Mouse (Mus musculus) limb, embryonic 14.5 days (tissue): ENCODE measurements around the gene Msl1. TPM values are rescaled to one million over a fixed set of nuclear protein-coding genes. Genes with fewer than 3 reads are reported as not detected.

Experiments used
- ATAC-seq: fragments of 200-750 bp; cut with Nextera tagmentation; 2 replicates; pipeline ENCODE4 v1.8.0; 2017; ENCODE audit warnings: low read depth, moderate number of reproducible peaks, moderate TSS enrichment; ENCODE audit not compliant: low FRiP score
- DNase-seq: peaks from one replicate; pipeline ENCODE4 v3.0.0-alpha.2; 2015; ENCODE audit warnings: low spot score
- H3K27ac ChIP-seq: fragments of 300-500 bp; sonication (generic); replicated peaks from 2 replicates; pipeline ENCODE4 v1.5.1; 2014; ENCODE audit warnings: low read depth, mild to moderate bottlenecking, low read length, moderate library complexity, mixed read lengths
- H3K27me3 ChIP-seq: fragments of 300-500 bp; sonication (generic); 2 replicates; pipeline ENCODE4 v1.6.1; 2014; ENCODE audit warnings: low read length, mixed read lengths; ENCODE audit not compliant: control insufficient read depth, insufficient read depth
- H3K36me3 ChIP-seq: fragments of 300-500 bp; sonication (generic); 2 replicates; pipeline ENCODE4 v1.6.1; 2014; ENCODE audit warnings: mild to moderate bottlenecking, low read length, moderate library complexity, mixed read lengths; ENCODE audit not compliant: control insufficient read depth, insufficient read depth
- H3K4me1 ChIP-seq: fragments of 300-500 bp; sonication (generic); 2 replicates; pipeline ENCODE4 v1.6.1; 2014; ENCODE audit warnings: antibody characterized with exemption, low read length, mixed read lengths; ENCODE audit not compliant: control insufficient read depth, insufficient read depth
- H3K4me2 ChIP-seq: fragments of 300-500 bp; sonication (generic); replicated peaks from 2 replicates; pipeline ENCODE4 v1.6.1; 2014; ENCODE audit warnings: low read depth, mild to moderate bottlenecking, low read length, moderate library complexity; ENCODE audit not compliant: severe bottlenecking
- H3K4me3 ChIP-seq: fragments of 300-500 bp; sonication (generic); replicated peaks from 2 replicates; pipeline ENCODE4 v1.5.1; 2014; ENCODE audit warnings: low read length
- H3K9ac ChIP-seq: fragments of 300-500 bp; sonication (generic); 2 replicates; pipeline ENCODE4 v1.6.1; 2014; ENCODE audit warnings: mild to moderate bottlenecking, low read depth, low read length, moderate library complexity; ENCODE audit not compliant: severe bottlenecking
- H3K9me3 ChIP-seq: fragments of 300-500 bp; sonication (generic); 2 replicates; pipeline ENCODE4 v1.6.1; 2016; ENCODE audit warnings: low read length; ENCODE audit not compliant: control insufficient read depth
- POLR2A ChIP-seq: fragments of 200-500 bp; IDR thresholded peaks from 2 replicates; pipeline ENCODE4 v1.8.0; 2012; ENCODE audit warnings: inconsistent platforms, mild to moderate bottlenecking, moderate library complexity, borderline replicate concordance; ENCODE audit not compliant: insufficient read depth, insufficient read length; ENCODE audit errors: extremely low read depth
- WGBS: fragments of 180-500 bp; shearing (Covaris S2); extraction: QIAGEN DNeasy Blood & Tissue Kit; methylation state at CpG from one replicate; pipeline ENCODE4 v1.1.7; 2014; 5-methylcytosine and 5-hydroxymethylcytosine counted together
- polyA plus RNA-seq, 2 experiments: library from polyadenylated mRNA; depleted of rRNA in 1 of 2; stranded (reverse) in 1 of 2; unstranded in 1 of 2; fragments of >200 nt; fragmentation: Nextera tagmentation in 1 of 2; extraction: Ambion mirVana in 1 of 2; gene quantifications; 2 replicates each; pipeline versions ENCODE4 v1.2.1 to v1.2.3; 2012 to 2014

Gene Msl1
- polyA plus RNA-seq, 2 experiments, result 19.8 to 81.1 TPM

- no peaks in the 10 kb centered on the region for H3K9me3 ChIP-seq
- no peak for ATAC-seq
- no peak overlapping the region for H3K9ac ChIP-seq
Observed at GRCm38 (mm10) chr11:98835296-98835695, 40.0 kb downstream of the Msl1 start.

GRCm38 (mm10) chr11:98835725-98836124 is 40.4 kb downstream of the Msl1 start:
- no peak for DNase-seq
- Histone ChIP-seq H3K27ac (no peak overlapping the region), H3K9ac (no peak overlapping the region), H3K4me1 (peaks cover 4% of the 10 kb centered on the region), H3K4me3 (no peak overlapping the region), H3K27me3 (no peaks in the 10 kb centered on the region), H3K4me2 (no peak overlapping the region), H3K36me3 (peaks cover 43% of the 10 kb centered on the region), H3K9me3 (no peaks in the 10 kb centered on the region)
- ATAC-seq, result no peak
- TF ChIP-seq POLR2A, result no peak
- 60% methylated on average over 3 of the region's 3 CpGs for WGBS

More at GRCm38 (mm10) chr11:98835296-98835695, 40.0 kb downstream of the Msl1 start:
- Histone ChIP-seq H3K4me2 (no peak overlapping the region), H3K27me3 (no peaks in the 10 kb centered on the region), H3K4me1 (peaks cover 4% of the 10 kb centered on the region), H3K36me3 (peaks cover 46% of the 10 kb centered on the region), H3K4me3 (no peak overlapping the region), H3K27ac (no peak overlapping the region)
- no peak for DNase-seq
- WGBS, result 48% methylated on average over 5 of the region's 5 CpGs
- no peak for TF ChIP-seq POLR2A

GRCm38 (mm10) chr11:98836128-98836527 is 40.8 kb downstream of the Msl1 start:
- TF ChIP-seq POLR2A, result no peak
- Histone ChIP-seq H3K27ac (no peak overlapping the region), H3K27me3 (no peaks in the 10 kb centered on the region), H3K4me2 (peak overlapping the region; percentile 95), H3K9ac (peak overlapping the region; percentile 77; the same call in 1 of the 2 replicates), H3K36me3 (peaks cover 39% of the 10 kb centered on the region), H3K9me3 (no peaks in the 10 kb centered on the region), H3K4me1 (peaks cover 4% of the 10 kb centered on the region), H3K4me3 (peak overlapping the region; percentile 81; the same call in 1 of the 2 replicates)
- ATAC-seq, result no peak
- 28% methylated on average over 7 of the region's 7 CpGs for whole genome bisulfite sequencing
- DNase-seq, result no peak

- Histone ChIP-seq H3K27me3 (no peaks in the 10 kb centered on the region), H3K4me3 (peak within 1 kb of the TSS; percentile 81), H3K9me3 (no peaks in the 10 kb centered on the region), H3K9ac (peak within 1 kb of the TSS; percentile 77), H3K4me1 (peaks cover 4% of the 10 kb centered on the region), H3K36me3 (peaks cover 33% of the 10 kb centered on the region), H3K27ac (no peak within 1 kb of the TSS; the same call in 1 of the 2 replicates), H3K4me2 (peak within 1 kb of the TSS; percentile 95)
- no peak for TF ChIP-seq POLR2A
- WGBS, result 0% methylated on average over 20 of the region's 48 CpGs
- DNase-seq, result peak; percentile 78
- peak; percentile 90 for ATAC-seq
Observed at GRCm38 (mm10) chr11:98836651-98837141, 41.4 kb downstream of the Msl1 start, which contains the start of gene Rapgefl1. Gene Rapgefl1, plus strand, starts transcription at chr11:98836785.

GRCm38 (mm10) chr11:98837231-98837704 is 42.0 kb downstream of the Msl1 start:
- ATAC-seq, result no peak
- H3K27me3 ChIP-seq, result no peaks in the 10 kb centered on the region
- TF ChIP-seq POLR2A, result no peak
- peak overlapping the region; percentile 77 for H3K9ac ChIP-seq
- H3K4me1 ChIP-seq, result peaks cover 4% of the 10 kb centered on the region
- H3K9me3 ChIP-seq, result no peaks in the 10 kb centered on the region
- peaks cover 27% of the 10 kb centered on the region for H3K36me3 ChIP-seq
- no peak for DNase-seq
- WGBS, result under 1% methylated on average over 14 of the region's 29 CpGs
- H3K4me2 ChIP-seq, result peak overlapping the region; percentile 95
- no peak overlapping the region for H3K27ac ChIP-seq
- H3K4me3 ChIP-seq, result peak overlapping the region; percentile 81
